Mouse (Mus musculus) limb, embryonic 14.5 days (tissue): ENCODE measurements at regions not wholly inside any gene's neighbourhood (a gene's known extent, or its start where the extent isn't known, plus 50 kb on each side); places are given as distances from the start of the nearest gene placed in this dataset.

Experiments used
- ATAC-seq: fragments of 200-750 bp; cut with Nextera tagmentation; 2 replicates; pipeline ENCODE4 v1.8.0; 2017; ENCODE audit warnings: low read depth, moderate number of reproducible peaks, moderate TSS enrichment; ENCODE audit not compliant: low FRiP score
- DNase-seq: peaks from one replicate; pipeline ENCODE4 v3.0.0-alpha.2; 2015; ENCODE audit warnings: low spot score
- H3K27ac ChIP-seq: fragments of 300-500 bp; sonication (generic); replicated peaks from 2 replicates; pipeline ENCODE4 v1.5.1; 2014; ENCODE audit warnings: low read depth, mild to moderate bottlenecking, low read length, moderate library complexity, mixed read lengths
- H3K27me3 ChIP-seq: fragments of 300-500 bp; sonication (generic); 2 replicates; pipeline ENCODE4 v1.6.1; 2014; ENCODE audit warnings: low read length, mixed read lengths; ENCODE audit not compliant: control insufficient read depth, insufficient read depth
- H3K36me3 ChIP-seq: fragments of 300-500 bp; sonication (generic); 2 replicates; pipeline ENCODE4 v1.6.1; 2014; ENCODE audit warnings: mild to moderate bottlenecking, low read length, moderate library complexity, mixed read lengths; ENCODE audit not compliant: control insufficient read depth, insufficient read depth
- H3K4me1 ChIP-seq: fragments of 300-500 bp; sonication (generic); 2 replicates; pipeline ENCODE4 v1.6.1; 2014; ENCODE audit warnings: antibody characterized with exemption, low read length, mixed read lengths; ENCODE audit not compliant: control insufficient read depth, insufficient read depth
- H3K4me2 ChIP-seq: fragments of 300-500 bp; sonication (generic); replicated peaks from 2 replicates; pipeline ENCODE4 v1.6.1; 2014; ENCODE audit warnings: low read depth, mild to moderate bottlenecking, low read length, moderate library complexity; ENCODE audit not compliant: severe bottlenecking
- H3K4me3 ChIP-seq: fragments of 300-500 bp; sonication (generic); replicated peaks from 2 replicates; pipeline ENCODE4 v1.5.1; 2014; ENCODE audit warnings: low read length
- H3K9ac ChIP-seq: fragments of 300-500 bp; sonication (generic); 2 replicates; pipeline ENCODE4 v1.6.1; 2014; ENCODE audit warnings: mild to moderate bottlenecking, low read depth, low read length, moderate library complexity; ENCODE audit not compliant: severe bottlenecking
- H3K9me3 ChIP-seq: fragments of 300-500 bp; sonication (generic); 2 replicates; pipeline ENCODE4 v1.6.1; 2016; ENCODE audit warnings: low read length; ENCODE audit not compliant: control insufficient read depth
- POLR2A ChIP-seq: fragments of 200-500 bp; IDR thresholded peaks from 2 replicates; pipeline ENCODE4 v1.8.0; 2012; ENCODE audit warnings: inconsistent platforms, mild to moderate bottlenecking, moderate library complexity, borderline replicate concordance; ENCODE audit not compliant: insufficient read depth, insufficient read length; ENCODE audit errors: extremely low read depth
- WGBS: fragments of 180-500 bp; shearing (Covaris S2); extraction: QIAGEN DNeasy Blood & Tissue Kit; methylation state at CpG from one replicate; pipeline ENCODE4 v1.1.7; 2014; 5-methylcytosine and 5-hydroxymethylcytosine counted together

GRCm38 (mm10) chr1:73618551-73619170, 505.6 kb downstream of the Tns1 start:
- no peaks in the 10 kb centered on the region for H3K36me3 ChIP-seq
- no peak overlapping the region for H3K4me3 ChIP-seq
- no peak overlapping the region for H3K4me2 ChIP-seq
- WGBS = 39% methylated on average over 4 of the region's 4 CpGs
- no peak overlapping the region for H3K27ac ChIP-seq
- no peaks in the 10 kb centered on the region for H3K9me3 ChIP-seq
- H3K4me1 ChIP-seq = no peaks in the 10 kb centered on the region
- no peak for TF ChIP-seq POLR2A
- H3K27me3 ChIP-seq = no peaks in the 10 kb centered on the region
- DNase-seq = peak; percentile 63
- no peak overlapping the region for H3K9ac ChIP-seq
- ATAC-seq = peak; percentile 23

DNA sequence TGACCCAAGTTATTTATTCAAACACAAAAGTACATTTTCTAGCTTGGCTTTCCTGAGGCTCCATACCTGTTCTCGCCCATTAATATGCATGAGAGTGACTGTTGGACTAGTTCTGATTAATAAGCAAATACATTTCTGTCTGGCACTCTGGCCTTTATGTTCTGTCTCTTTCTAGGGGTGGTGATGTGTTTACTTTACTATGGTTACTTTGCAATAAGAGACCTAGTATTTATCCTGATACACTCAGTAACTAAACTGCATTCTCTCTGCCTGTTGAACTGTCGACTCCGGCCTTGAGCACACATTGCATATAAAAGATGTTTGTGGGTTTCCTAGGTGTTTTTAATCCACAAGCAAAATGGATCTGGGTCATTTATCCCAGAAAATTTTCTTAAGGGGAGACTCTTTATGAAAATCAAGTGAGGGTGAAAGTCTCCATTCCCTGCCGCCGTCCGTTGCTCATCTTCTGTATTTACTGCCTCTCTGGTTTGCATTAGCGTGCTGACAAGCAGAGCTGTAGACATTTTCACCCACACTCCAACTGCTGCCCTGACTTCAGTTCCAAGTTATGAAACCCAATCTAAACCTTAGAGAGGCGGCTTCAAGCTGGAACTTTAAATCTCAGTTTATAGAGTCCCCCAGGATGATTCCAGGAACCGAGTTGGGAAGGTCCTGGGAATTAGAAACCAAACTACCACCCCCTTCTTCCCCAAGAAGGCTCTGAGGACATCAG, 530.4 kb downstream of the Tns1 start:
- peak; percentile 12 for DNase-seq
- 46% methylated on average over 9 of the region's 9 CpGs for WGBS

GRCm38 (mm10) chr1:73591342-73592099, 532.7 kb downstream of the Tns1 start:
- 49% methylated on average over 9 of the region's 9 CpGs for WGBS
- Histone ChIP-seq H3K4me1 (peaks cover 17% of the 10 kb centered on the region), H3K27ac (no peak overlapping the region), H3K27me3 (no peaks in the 10 kb centered on the region), H3K4me3 (no peak overlapping the region), H3K9ac (no peak overlapping the region), H3K9me3 (no peaks in the 10 kb centered on the region), H3K36me3 (no peaks in the 10 kb centered on the region), H3K4me2 (no peak overlapping the region)
- no peak for ATAC-seq
- TF ChIP-seq POLR2A = no peak
- DNase-seq = no peak

More for the DNA sequence above, 530.4 kb downstream of the Tns1 start:
- Histone ChIP-seq H3K36me3 (no peaks in the 10 kb centered on the region), H3K27me3 (no peaks in the 10 kb centered on the region), H3K4me3 (no peak overlapping the region), H3K27ac (peak overlapping the region; percentile 15; the same call in 1 of the 2 replicates), H3K9ac (no peak overlapping the region), H3K4me1 (peaks cover 17% of the 10 kb centered on the region), H3K4me2 (no peak overlapping the region), H3K9me3 (no peaks in the 10 kb centered on the region)
- no peak for TF ChIP-seq POLR2A
- no peak for ATAC-seq

GRCm38 (mm10) chr1:73579680-73580079, 544.6 kb downstream of the Tns1 start:
- Histone ChIP-seq H3K27me3 (no peaks in the 10 kb centered on the region), H3K4me2 (no peak overlapping the region), H3K36me3 (no peaks in the 10 kb centered on the region), H3K9ac (no peak overlapping the region), H3K4me3 (no peak overlapping the region), H3K4me1 (peaks cover 11% of the 10 kb centered on the region; the same call in 1 of the 2 replicates), H3K9me3 (no peaks in the 10 kb centered on the region), H3K27ac (no peak overlapping the region)
- no peak for TF ChIP-seq POLR2A
- ATAC-seq (no peak), DNase-seq (no peak)
- 71% methylated on average over 3 of the region's 3 CpGs for WGBS

GRCm38 (mm10) chr1:73577019-73577418, 547.2 kb downstream of the Tns1 start:
- no peak for ATAC-seq
- Histone ChIP-seq H3K27me3 (no peaks in the 10 kb centered on the region), H3K36me3 (no peaks in the 10 kb centered on the region), H3K4me1 (0 out of 2 replicates have a peak, but pooled peaks cover 3% of the 10 kb centered on the region), H3K9me3 (no peaks in the 10 kb centered on the region), H3K27ac (no peak overlapping the region), H3K9ac (no peak overlapping the region), H3K4me2 (no peak overlapping the region), H3K4me3 (no peak overlapping the region)
- DNase-seq = no peak
- 74% methylated on average over 1 of the region's 1 CpGs for WGBS
- no peak for TF ChIP-seq POLR2A
